Mouse (Mus musculus) embryonic facial prominence, embryonic 13.5 days (tissue): ENCODE results near the gene P4hb. TPM values are rescaled to one million over a fixed set of nuclear protein-coding genes. Genes with fewer than 3 reads are reported as not detected.

Source experiments
- ATAC-seq: fragments of 200-750 bp; cut with Nextera tagmentation; 2 replicates; pipeline ENCODE4 v1.8.0; 2017; ENCODE audit warnings: low read depth; ENCODE audit not compliant: insufficient number of reproducible peaks, insufficient read depth, low FRiP score, low TSS enrichment
- H3K27ac ChIP-seq: fragments of 300-500 bp; sonication (generic); 2 replicates; pipeline ENCODE4 v1.5.1; 2015; ENCODE audit warnings: moderate library complexity, mild to moderate bottlenecking, inconsistent platforms
- H3K27me3 ChIP-seq: fragments of 300-500 bp; sonication (generic); 2 replicates; pipeline ENCODE4 v1.6.1; 2015; ENCODE audit warnings: mild to moderate bottlenecking, inconsistent platforms
- H3K36me3 ChIP-seq: fragments of 300-500 bp; sonication (generic); 2 replicates; pipeline ENCODE4 v1.6.1; 2015; ENCODE audit warnings: mild to moderate bottlenecking, inconsistent platforms
- H3K4me1 ChIP-seq: fragments of 300-500 bp; sonication (generic); 2 replicates; pipeline ENCODE4 v1.6.1; 2015; ENCODE audit warnings: inconsistent platforms
- H3K4me2 ChIP-seq: fragments of 300-500 bp; sonication (generic); 2 replicates; pipeline ENCODE4 v1.6.1; 2015; ENCODE audit warnings: moderate library complexity, mild to moderate bottlenecking, inconsistent platforms
- H3K4me3 ChIP-seq: fragments of 300-500 bp; sonication (generic); 2 replicates; pipeline ENCODE4 v1.5.1; 2015; ENCODE audit warnings: mild to moderate bottlenecking, inconsistent platforms
- H3K9ac ChIP-seq: fragments of 300-500 bp; sonication (generic); 2 replicates; pipeline ENCODE4 v1.6.1; 2015; ENCODE audit warnings: mild to moderate bottlenecking, inconsistent platforms
- H3K9me3 ChIP-seq: fragments of 300-500 bp; sonication (generic); 2 replicates; pipeline ENCODE4 v1.6.1; 2016; ENCODE audit warnings: inconsistent platforms
- WGBS: fragments of 180-500 bp; shearing (Covaris S2); methylation state at CpG from one replicate; pipeline ENCODE4 v1.1.7; 2015; ENCODE audit warnings: mixed read lengths; 5-methylcytosine and 5-hydroxymethylcytosine counted together
- polyA plus RNA-seq: library from polyadenylated mRNA; unstranded; fragments of >200 nt; fragmentation: Nextera tagmentation; extraction: Ambion mirVana; gene quantifications from 2 replicates; pipeline ENCODE4 v1.2.1, GENCODE M21; 2015

Gene P4hb
- polyA plus RNA-seq, 1 experiment from 2014 or later: 684 TPM

DNA sequence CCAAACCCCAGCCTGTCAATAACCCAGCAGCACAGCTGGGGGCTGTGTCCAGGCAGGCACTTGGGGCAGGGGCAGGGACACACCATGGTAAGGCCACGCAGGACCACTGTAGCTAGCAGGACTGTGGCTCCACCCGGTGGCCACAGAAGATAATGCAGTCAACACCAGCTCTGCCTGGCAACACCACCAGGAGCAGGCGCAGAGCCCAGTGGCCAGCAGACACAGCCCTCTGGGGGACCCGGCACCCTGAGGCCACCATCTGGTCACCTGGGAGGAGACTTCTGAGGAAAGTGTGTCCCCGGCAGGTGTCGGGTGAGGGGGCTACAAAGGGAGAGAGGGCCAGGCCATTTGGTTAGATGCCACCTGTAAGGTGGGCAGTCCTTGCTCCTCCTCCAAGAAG, 39.7 kb upstream of the P4hb start:
- peak; percentile 20; the same call in 1 of the 2 replicates for ATAC-seq
- Histone ChIP-seq H3K4me2 (no peak overlapping the region), H3K36me3 (peaks cover 53% of the 10 kb centered on the region), H3K9ac (no peak overlapping the region), H3K4me3 (no peak overlapping the region), H3K27ac (no peak overlapping the region), H3K9me3 (no peaks in the 10 kb centered on the region), H3K27me3 (peaks cover 16% of the 10 kb centered on the region), H3K4me1 (peaks cover 30% of the 10 kb centered on the region)
- 60% methylated on average over 6 of the region's 6 CpGs for WGBS

DNA sequence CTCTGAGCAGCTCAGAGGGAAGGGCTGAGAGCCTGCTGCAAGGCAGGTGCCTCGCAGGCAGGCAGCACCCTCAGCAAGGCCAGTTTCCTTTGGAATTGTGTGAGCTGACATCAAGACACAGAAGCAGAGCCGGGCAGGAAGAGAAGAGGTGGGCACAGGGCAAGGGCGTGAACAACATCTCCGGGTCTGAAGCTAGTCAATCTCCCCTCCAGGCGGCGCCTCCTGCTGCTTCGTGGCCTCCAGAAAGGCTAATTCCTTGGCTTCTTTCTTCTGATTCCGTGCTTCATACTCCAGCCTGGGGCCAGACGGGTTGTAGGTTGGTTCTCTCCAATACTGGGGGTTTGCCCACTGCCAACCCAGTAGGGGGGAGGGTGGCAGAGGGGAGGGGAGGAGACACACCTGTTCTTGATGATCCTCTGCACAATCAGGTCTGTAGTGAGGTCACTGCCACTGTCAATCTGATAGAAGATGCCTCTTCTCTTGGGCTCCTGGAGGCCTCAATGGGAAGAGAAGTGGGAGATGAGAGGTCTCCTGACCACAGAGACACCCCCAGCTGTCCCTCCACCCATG, 37.5 kb upstream of the P4hb start:
- H3K27ac ChIP-seq: no peak overlapping the region
- H3K4me3 ChIP-seq: no peak overlapping the region
- ATAC-seq: no peak
- no peaks in the 10 kb centered on the region for H3K9me3 ChIP-seq
- H3K4me2 ChIP-seq: no peak overlapping the region
- H3K36me3 ChIP-seq: peaks cover 69% of the 10 kb centered on the region
- no peak overlapping the region for H3K9ac ChIP-seq
- H3K27me3 ChIP-seq: peaks cover 24% of the 10 kb centered on the region
- WGBS: 81% methylated on average over 9 of the region's 9 CpGs
- H3K4me1 ChIP-seq: peaks cover 13% of the 10 kb centered on the region

DNA sequence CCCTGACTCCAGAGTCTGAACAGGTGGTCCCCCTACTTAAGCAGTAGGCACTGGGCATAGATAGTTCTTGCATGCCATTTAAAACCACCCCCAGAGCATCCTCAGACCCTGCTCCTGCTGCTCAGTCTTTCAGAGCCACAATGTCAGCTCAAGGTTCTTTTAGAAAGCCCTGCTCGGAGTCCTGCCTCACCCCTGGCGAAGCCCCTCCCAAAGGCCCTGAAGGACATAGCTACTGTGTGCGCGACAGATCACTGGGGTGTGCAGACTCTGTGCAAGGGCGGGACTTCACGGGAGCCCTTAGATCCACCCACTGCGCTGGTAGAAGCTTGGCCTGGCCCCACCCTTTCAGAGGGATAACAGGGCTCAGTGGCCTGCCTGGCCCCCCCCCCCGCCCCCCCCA, 36.2 kb upstream of the P4hb start:
- no peak for ATAC-seq
- no peak overlapping the region for H3K4me3 ChIP-seq
- no peak overlapping the region for H3K9ac ChIP-seq
- no peaks in the 10 kb centered on the region for H3K9me3 ChIP-seq
- WGBS: 42% methylated on average over 8 of the region's 8 CpGs
- H3K27me3 ChIP-seq: peaks cover 24% of the 10 kb centered on the region
- peaks cover 13% of the 10 kb centered on the region for H3K4me1 ChIP-seq
- H3K36me3 ChIP-seq: peaks cover 74% of the 10 kb centered on the region
- H3K27ac ChIP-seq: no peak overlapping the region
- peak overlapping the region; percentile 65 for H3K4me2 ChIP-seq

DNA sequence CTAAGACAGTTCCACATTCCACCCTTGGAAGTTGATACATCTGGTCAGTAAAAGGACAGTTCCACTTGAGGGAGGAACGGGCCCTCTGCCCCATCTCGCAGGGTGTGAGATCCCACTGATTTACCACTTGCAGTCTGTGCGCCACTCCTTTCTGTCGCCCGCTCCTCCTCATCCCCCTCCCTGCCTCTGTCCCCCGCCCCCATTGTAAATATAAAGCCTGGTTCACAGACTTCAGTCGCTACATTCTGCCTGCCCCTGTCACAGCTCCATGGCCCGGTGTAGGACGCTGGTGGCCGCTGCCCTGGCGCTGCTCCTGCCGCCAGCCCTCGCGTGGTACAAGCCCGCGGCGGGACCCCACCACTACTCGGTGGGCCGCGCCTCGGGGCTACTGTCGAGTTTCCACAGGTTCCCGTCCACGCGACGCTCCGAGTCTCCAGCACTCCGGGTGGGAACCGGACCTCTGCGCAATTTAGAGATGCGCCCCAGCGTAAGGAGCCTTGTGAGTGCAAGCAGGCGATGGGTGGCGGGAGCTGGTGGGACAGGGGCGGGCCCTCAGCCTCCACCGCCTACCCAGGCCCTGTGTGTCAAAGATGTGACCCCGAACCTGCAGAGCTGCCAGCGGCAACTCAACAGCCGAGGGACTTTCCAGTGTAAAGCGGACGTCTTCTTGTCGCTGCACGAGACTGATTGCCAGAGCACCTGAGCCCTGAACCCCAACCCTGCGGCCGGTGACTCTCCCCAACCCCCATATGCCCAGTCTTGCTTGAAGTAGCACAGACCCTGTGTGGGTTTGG, 35.4 kb upstream of the P4hb start, which contains the start of gene Npb:
Gene Npb, plus strand, starts transcription at position 237 of the 794 bp plus-strand sequence.
- H3K27ac ChIP-seq: no peak within 1 kb of the TSS
- ATAC-seq: no peak
- peaks cover 13% of the 10 kb centered on the region for H3K4me1 ChIP-seq
- peaks cover 24% of the 10 kb centered on the region for H3K27me3 ChIP-seq
- H3K4me2 ChIP-seq: peak within 1 kb of the TSS; percentile 65
- 5% methylated on average over 45 of the region's 45 CpGs for WGBS
- peak within 1 kb of the TSS; percentile 71 for H3K9ac ChIP-seq
- no peaks in the 10 kb centered on the region for H3K9me3 ChIP-seq
- peak within 1 kb of the TSS; percentile 38 for H3K4me3 ChIP-seq
- peaks cover 73% of the 10 kb centered on the region for H3K36me3 ChIP-seq

DNA sequence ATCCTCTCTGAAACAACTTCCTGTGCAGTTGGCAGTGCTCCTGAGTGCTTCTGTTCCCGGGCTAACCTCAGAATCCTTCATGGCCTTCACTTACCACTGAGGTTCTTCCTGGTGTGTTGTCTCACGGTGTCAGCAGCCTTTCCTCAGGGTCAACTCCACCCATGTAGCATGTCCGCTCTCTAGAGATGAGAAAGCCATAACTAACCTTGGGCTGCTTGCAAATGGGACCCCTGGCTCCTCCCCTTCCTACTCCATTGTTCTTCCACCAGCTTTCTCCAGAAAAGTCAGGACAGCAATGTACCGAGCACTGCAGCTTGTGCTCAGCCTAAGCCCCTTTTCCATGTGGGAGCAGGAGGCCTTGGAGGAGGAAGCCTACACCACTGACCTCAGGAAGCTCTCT, 33.7 kb upstream of the P4hb start:
- H3K9me3 ChIP-seq: no peaks in the 10 kb centered on the region
- no peak overlapping the region for H3K4me2 ChIP-seq
- H3K36me3 ChIP-seq: peaks cover 73% of the 10 kb centered on the region
- peaks cover 13% of the 10 kb centered on the region for H3K4me1 ChIP-seq
- WGBS: 81% methylated on average over 4 of the region's 4 CpGs
- H3K4me3 ChIP-seq: no peak overlapping the region
- peaks cover 24% of the 10 kb centered on the region for H3K27me3 ChIP-seq
- H3K27ac ChIP-seq: no peak overlapping the region
- no peak overlapping the region for H3K9ac ChIP-seq
- ATAC-seq: no peak

DNA sequence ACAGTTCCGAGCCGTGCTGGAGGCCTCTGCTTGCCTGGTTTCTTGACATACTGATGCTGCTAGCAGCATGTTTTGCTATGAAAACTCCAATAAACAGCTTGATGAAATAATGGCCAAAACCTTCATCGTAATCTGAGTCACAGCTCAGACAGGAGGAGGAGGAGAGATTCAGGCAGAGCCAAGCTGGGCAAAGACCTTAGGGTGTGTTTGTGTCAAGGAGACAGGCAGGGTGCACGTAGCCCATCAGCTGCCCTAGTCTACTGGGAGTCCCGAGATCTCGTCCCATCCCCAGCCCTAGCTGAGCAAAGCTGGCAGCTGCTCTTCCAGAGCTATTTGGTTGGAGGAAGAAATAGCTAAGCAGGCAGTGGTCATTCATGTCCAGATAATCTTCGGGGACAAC, 32.6 kb upstream of the P4hb start:
- peaks cover 24% of the 10 kb centered on the region for H3K27me3 ChIP-seq
- H3K9ac ChIP-seq: 0 out of 2 replicates have a peak overlapping the region, but pooled peaks have one; percentile 16
- peaks cover 68% of the 10 kb centered on the region for H3K36me3 ChIP-seq
- peaks cover 13% of the 10 kb centered on the region for H3K4me1 ChIP-seq
- no peak for ATAC-seq
- H3K9me3 ChIP-seq: no peaks in the 10 kb centered on the region
- H3K4me3 ChIP-seq: no peak overlapping the region
- WGBS: 90% methylated on average over 7 of the region's 7 CpGs
- H3K4me2 ChIP-seq: no peak overlapping the region
- no peak overlapping the region for H3K27ac ChIP-seq

DNA sequence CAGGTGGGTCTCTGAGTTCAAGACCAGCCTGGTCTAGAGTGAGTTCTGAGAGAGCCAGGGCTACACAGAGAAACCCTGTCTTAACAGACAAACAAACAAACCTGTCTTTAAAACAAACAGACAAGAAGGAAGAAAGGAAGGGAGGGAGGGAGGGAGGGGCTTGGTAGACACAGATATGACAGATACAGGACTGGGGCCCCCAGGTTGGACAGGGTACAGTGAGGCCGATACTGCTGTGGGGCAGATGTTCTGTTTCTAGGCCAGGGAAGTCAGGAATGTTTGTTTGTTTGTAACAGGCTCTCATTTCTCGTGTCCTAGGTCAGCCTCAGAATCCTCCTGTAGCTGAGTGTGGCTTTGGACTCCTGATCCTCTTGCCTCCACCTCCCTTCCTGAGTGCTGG, 30.5 kb upstream of the P4hb start:
- H3K4me2 ChIP-seq: no peak overlapping the region
- H3K9ac ChIP-seq: no peak overlapping the region
- ATAC-seq: no peak
- H3K4me1 ChIP-seq: peaks cover 15% of the 10 kb centered on the region
- H3K36me3 ChIP-seq: peaks cover 65% of the 10 kb centered on the region
- no peak overlapping the region for H3K27ac ChIP-seq
- 80% methylated on average over 2 of the region's 2 CpGs for WGBS
- no peak overlapping the region; the same call in 1 of the 2 replicates for H3K4me3 ChIP-seq
- H3K27me3 ChIP-seq: peaks cover 16% of the 10 kb centered on the region
- no peaks in the 10 kb centered on the region for H3K9me3 ChIP-seq

DNA sequence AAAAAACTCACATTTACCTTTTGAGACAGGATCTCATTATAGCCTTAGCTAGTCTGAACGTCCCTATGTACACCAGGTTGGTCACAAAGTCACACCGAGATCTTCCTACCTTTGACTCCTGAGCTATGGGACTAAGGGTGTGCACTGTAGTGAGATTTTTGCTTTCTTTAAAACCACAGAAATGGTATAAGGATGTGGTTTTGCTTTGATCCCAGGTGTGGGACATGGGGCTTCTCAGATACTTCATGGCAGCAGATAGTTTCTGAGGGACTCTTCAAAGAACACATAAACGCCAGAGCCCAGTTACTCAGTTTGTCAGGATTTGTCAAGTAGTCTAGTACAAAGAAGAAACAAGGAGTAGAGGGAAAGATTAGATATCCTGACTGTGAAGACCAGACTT, 27.7 kb upstream of the P4hb start:
- no peaks in the 10 kb centered on the region for H3K27me3 ChIP-seq
- H3K9me3 ChIP-seq: no peaks in the 10 kb centered on the region
- H3K4me1 ChIP-seq: peaks cover 27% of the 10 kb centered on the region
- no peak overlapping the region for H3K27ac ChIP-seq
- WGBS: 94% methylated on average over 3 of the region's 3 CpGs
- no peak overlapping the region for H3K4me2 ChIP-seq
- ATAC-seq: no peak
- H3K4me3 ChIP-seq: no peak overlapping the region
- no peak overlapping the region for H3K9ac ChIP-seq
- peaks cover 67% of the 10 kb centered on the region for H3K36me3 ChIP-seq

DNA sequence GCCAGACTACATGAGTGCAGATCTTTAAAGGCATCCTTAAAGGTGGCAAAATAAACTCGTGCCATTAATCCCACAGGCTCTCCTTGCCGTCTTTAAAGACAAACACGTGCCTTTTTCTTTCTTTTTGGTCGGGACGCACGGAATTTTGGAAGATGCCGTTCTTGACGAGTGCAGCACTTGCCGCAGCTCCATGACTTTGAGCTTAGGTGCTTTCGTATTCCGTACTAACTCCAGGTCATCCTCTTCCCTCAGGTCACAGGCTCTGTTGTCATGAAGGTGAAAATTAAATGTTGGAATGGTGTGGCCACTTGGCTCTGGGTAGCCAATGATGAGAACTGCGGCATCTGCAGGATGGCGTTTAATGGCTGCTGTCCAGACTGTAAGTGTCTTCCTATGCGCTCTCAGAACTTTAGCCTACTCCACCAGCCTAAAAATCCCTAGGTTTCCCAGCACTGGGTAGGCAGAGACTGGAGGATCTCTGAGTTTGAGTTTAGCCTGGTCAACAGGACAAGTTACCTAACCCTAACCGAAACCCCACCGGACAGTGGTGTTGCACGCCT, 26.0 kb upstream of the P4hb start:
- H3K9me3 ChIP-seq: no peaks in the 10 kb centered on the region
- peak overlapping the region; percentile 98 for H3K4me3 ChIP-seq
- H3K27me3 ChIP-seq: no peaks in the 10 kb centered on the region
- ATAC-seq: no peak
- H3K4me2 ChIP-seq: peak overlapping the region; percentile 98
- H3K27ac ChIP-seq: peak overlapping the region; percentile 94
- peaks cover 65% of the 10 kb centered on the region for H3K36me3 ChIP-seq
- WGBS: 46% methylated on average over 17 of the region's 17 CpGs
- peak overlapping the region; percentile 99 for H3K9ac ChIP-seq
- H3K4me1 ChIP-seq: peaks cover 27% of the 10 kb centered on the region

DNA sequence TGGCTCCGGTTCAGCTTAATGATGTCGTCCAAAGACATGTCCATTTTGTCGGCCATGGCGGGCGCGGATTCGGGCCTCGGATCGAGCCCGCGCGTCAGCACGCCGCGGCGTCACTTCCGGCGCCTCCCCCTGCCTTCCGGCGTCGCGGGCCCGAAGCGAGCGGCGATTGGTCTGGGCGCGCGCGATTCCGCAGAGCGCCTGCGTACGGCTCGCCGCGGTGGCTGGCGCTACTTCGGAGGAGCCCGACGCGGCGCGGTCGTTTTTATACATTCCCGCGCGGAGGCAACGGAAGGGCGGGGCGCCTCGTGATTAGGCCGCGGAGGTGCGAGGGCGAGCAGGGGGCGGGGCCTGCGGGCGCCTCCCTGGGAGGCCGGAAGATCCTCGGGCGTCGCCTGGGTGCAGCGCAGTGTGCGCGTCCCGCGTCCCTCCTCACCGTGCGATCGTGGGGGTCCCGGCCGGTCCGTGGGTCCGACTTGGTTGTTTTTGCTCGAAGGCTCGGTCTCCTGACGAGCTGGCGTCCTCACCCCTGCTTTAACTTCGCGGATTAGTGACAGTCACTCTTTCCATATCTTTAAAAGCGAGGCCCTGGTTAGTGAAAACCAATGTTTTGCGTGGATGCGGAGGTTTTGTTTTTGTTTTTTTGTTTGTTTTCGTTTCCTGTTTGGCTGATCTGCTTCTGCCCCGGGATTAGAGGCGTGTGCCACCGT, 25.4 kb upstream of the P4hb start, which contains the start of the genes Alyref and Anapc11:
Gene Alyref, minus strand, starts transcription at position 83 of the 707 bp plus-strand sequence.
Gene Anapc11, plus strand, starts transcription at position 139 of the 707 bp plus-strand sequence.
- ATAC-seq: peak; percentile 93
- WGBS: under 1% methylated on average over 88 of the region's 88 CpGs
- Histone ChIP-seq H3K9me3 (no peaks in the 10 kb centered on the region), H3K9ac (peak within 1 kb of the TSS; percentile 99), H3K4me3 (peak within 1 kb of the TSS; percentile 98), H3K4me1 (peaks cover 27% of the 10 kb centered on the region), H3K4me2 (peak within 1 kb of the TSS; percentile 98), H3K27ac (peak within 1 kb of the TSS; percentile 94), H3K27me3 (no peaks in the 10 kb centered on the region), H3K36me3 (peaks cover 66% of the 10 kb centered on the region)
